Mouse (Mus musculus): ENCODE data around the gene Timp2. TPM values are rescaled to one million over a fixed set of nuclear protein-coding genes. Genes with fewer than 3 reads are reported as not detected.

Timp2 gene
- polyA plus RNA-seq, 1 experiment: 37.6 TPM

- H3K27ac ChIP-seq (ENCODE audit: control insufficient read depth, insufficient read depth, low read depth, low read length, poor library complexity): no peak overlapping the region
- TF ChIP-seq CTCF (IDR thresholded peaks at IDR 0.05; ENCODE audit: control insufficient read depth, insufficient read depth, low read length) (no peak), POLR2A (IDR thresholded peaks at IDR 0.05; ENCODE audit: borderline replicate concordance, control insufficient read depth, low read depth, low read length) (no peak)
- no peak overlapping the region for H3K4me3 ChIP-seq (replicated peaks; ENCODE audit: control insufficient read depth, low read depth, low read length)
- no peaks in the 10 kb centered on the region; the same call in 1 of the 2 replicates for H3K4me1 ChIP-seq (ENCODE audit: control insufficient read depth, insufficient read depth, low read length)
- WGBS: 82% methylated on average over 7 of the region's 7 CpGs
These were observed 79.2 kb downstream of the Timp2 start for GRCm38 (mm10) chr11:118276328-118276727.

- 36% methylated on average over 9 of the region's 9 CpGs for WGBS
- Histone ChIP-seq H3K27ac (ENCODE audit: control insufficient read depth, insufficient read depth, low read depth, low read length, poor library complexity) (peak overlapping the region; percentile 27; the same call in 1 of the 2 replicates), H3K4me3 (replicated peaks; ENCODE audit: control insufficient read depth, low read depth, low read length) (no peak overlapping the region), H3K4me1 (ENCODE audit: control insufficient read depth, insufficient read depth, low read length) (no peaks in the 10 kb centered on the region; the same call in 1 of the 2 replicates)
- TF ChIP-seq POLR2A (IDR thresholded peaks at IDR 0.05; ENCODE audit: borderline replicate concordance, control insufficient read depth, low read depth, low read length): no peak
- TF ChIP-seq CTCF (IDR thresholded peaks at IDR 0.05; ENCODE audit: control insufficient read depth, insufficient read depth, low read length): no peak
These were observed 80.4 kb downstream of the Timp2 start for GRCm38 (mm10) chr11:118275092-118275491.

- TF ChIP-seq CTCF (IDR thresholded peaks at IDR 0.05; ENCODE audit: control insufficient read depth, insufficient read depth, low read length) (peak; percentile 45), POLR2A (IDR thresholded peaks at IDR 0.05; ENCODE audit: borderline replicate concordance, control insufficient read depth, low read depth, low read length) (no peak)
- H3K4me1 ChIP-seq (ENCODE audit: control insufficient read depth, insufficient read depth, low read length): no peaks in the 10 kb centered on the region; the same call in 1 of the 2 replicates
- no peak overlapping the region for H3K4me3 ChIP-seq (replicated peaks; ENCODE audit: control insufficient read depth, low read depth, low read length)
- WGBS: 88% methylated on average over 3 of the region's 3 CpGs
- no peak overlapping the region for H3K27ac ChIP-seq (ENCODE audit: control insufficient read depth, insufficient read depth, low read depth, low read length, poor library complexity)
These were observed 85.7 kb downstream of the Timp2 start for GRCm38 (mm10) chr11:118269827-118270226.

- no peaks in the 10 kb centered on the region; the same call in 1 of the 2 replicates for H3K4me1 ChIP-seq (ENCODE audit: control insufficient read depth, insufficient read depth, low read length)
- no peak overlapping the region for H3K4me3 ChIP-seq (replicated peaks; ENCODE audit: control insufficient read depth, low read depth, low read length)
- H3K27ac ChIP-seq (ENCODE audit: control insufficient read depth, insufficient read depth, low read depth, low read length, poor library complexity): no peak overlapping the region
- TF ChIP-seq CTCF (IDR thresholded peaks at IDR 0.05; ENCODE audit: control insufficient read depth, insufficient read depth, low read length) (peak; percentile 32; the same call in 1 of the 2 replicates), POLR2A (IDR thresholded peaks at IDR 0.05; ENCODE audit: borderline replicate concordance, control insufficient read depth, low read depth, low read length) (no peak)
- WGBS: 82% methylated on average over 7 of the region's 7 CpGs
These were observed 88.9 kb downstream of the Timp2 start for GRCm38 (mm10) chr11:118266666-118267046.

GRCm38 (mm10) chr11:118266044-118266665 is 89.4 kb downstream of the Timp2 start:
- WGBS: 90% methylated on average over 10 of the region's 10 CpGs
- no peak overlapping the region for H3K4me3 ChIP-seq (replicated peaks; ENCODE audit: control insufficient read depth, low read depth, low read length)
- H3K4me1 ChIP-seq (ENCODE audit: control insufficient read depth, insufficient read depth, low read length): no peaks in the 10 kb centered on the region; the same call in 1 of the 2 replicates
- TF ChIP-seq CTCF (IDR thresholded peaks at IDR 0.05; ENCODE audit: control insufficient read depth, insufficient read depth, low read length) (no peak), POLR2A (IDR thresholded peaks at IDR 0.05; ENCODE audit: borderline replicate concordance, control insufficient read depth, low read depth, low read length) (no peak)
- H3K27ac ChIP-seq (ENCODE audit: control insufficient read depth, insufficient read depth, low read depth, low read length, poor library complexity): no peak overlapping the region

- no peak for TF ChIP-seq POLR2A (IDR thresholded peaks at IDR 0.05; ENCODE audit: borderline replicate concordance, control insufficient read depth, low read depth, low read length)
- TF ChIP-seq CTCF (IDR thresholded peaks at IDR 0.05; ENCODE audit: control insufficient read depth, insufficient read depth, low read length): no peak
- no peak overlapping the region for H3K4me3 ChIP-seq (replicated peaks; ENCODE audit: control insufficient read depth, low read depth, low read length)
- no peaks in the 10 kb centered on the region; the same call in 1 of the 2 replicates for H3K4me1 ChIP-seq (ENCODE audit: control insufficient read depth, insufficient read depth, low read length)
- no peak overlapping the region for H3K27ac ChIP-seq (ENCODE audit: control insufficient read depth, insufficient read depth, low read depth, low read length, poor library complexity)
- 84% methylated on average over 11 of the region's 11 CpGs for WGBS
These were observed 89.9 kb downstream of the Timp2 start for GRCm38 (mm10) chr11:118265621-118266020.

- Histone ChIP-seq H3K27ac (ENCODE audit: control insufficient read depth, insufficient read depth, low read depth, low read length, poor library complexity) (no peak overlapping the region), H3K4me3 (replicated peaks; ENCODE audit: control insufficient read depth, low read depth, low read length) (no peak overlapping the region), H3K4me1 (ENCODE audit: control insufficient read depth, insufficient read depth, low read length) (no peaks in the 10 kb centered on the region; the same call in 1 of the 2 replicates)
- TF ChIP-seq POLR2A (IDR thresholded peaks at IDR 0.05; ENCODE audit: borderline replicate concordance, control insufficient read depth, low read depth, low read length): no peak
- no peak for TF ChIP-seq CTCF (IDR thresholded peaks at IDR 0.05; ENCODE audit: control insufficient read depth, insufficient read depth, low read length)
- 86% methylated on average over 5 of the region's 5 CpGs for WGBS
These were observed 92.4 kb downstream of the Timp2 start for GRCm38 (mm10) chr11:118263146-118263545.

GRCm38 (mm10) chr11:118260081-118260480 is 95.5 kb downstream of the Timp2 start:
- WGBS: 45% methylated on average over 8 of the region's 8 CpGs
- TF ChIP-seq POLR2A (IDR thresholded peaks at IDR 0.05; ENCODE audit: borderline replicate concordance, control insufficient read depth, low read depth, low read length): no peak
- TF ChIP-seq CTCF (IDR thresholded peaks at IDR 0.05; ENCODE audit: control insufficient read depth, insufficient read depth, low read length): no peak
- H3K27ac ChIP-seq (ENCODE audit: control insufficient read depth, insufficient read depth, low read depth, low read length, poor library complexity): peak overlapping the region; percentile 66
- H3K4me3 ChIP-seq (replicated peaks; ENCODE audit: control insufficient read depth, low read depth, low read length): peak overlapping the region; percentile 12
- no peaks in the 10 kb centered on the region; the same call in 1 of the 2 replicates for H3K4me1 ChIP-seq (ENCODE audit: control insufficient read depth, insufficient read depth, low read length)
